Mouse (Mus musculus) heart, adult 18-20 months (tissue): Measurements from ENCODE around the gene Psma4. TPM values are rescaled to one million over a fixed set of nuclear protein-coding genes. Genes with fewer than 3 reads are reported as not detected.

Source experiments
- DNase-seq, 2 experiments: peaks; one replicate each; pipeline ENCODE4 v3.0.0; 2021 to 2022; ENCODE audit warnings: mixed read lengths in 1 of 2
- total RNA-seq, 2 experiments: library from RNA; stranded (reverse); gene quantifications; 2 replicates each; pipeline ENCODE4 v1.2.3; 2021

The Psma4 gene
- total RNA-seq, 2 experiments from 2014 or later: 123 to 128 TPM

- no peak for DNase-seq
Observed at GRCm38 (mm10) chr9:54982401-54982800, 31.8 kb downstream of the Psma4 start.

- no peak for DNase-seq
Observed at GRCm38 (mm10) chr9:54990362-54990761, 39.8 kb downstream of the Psma4 start.

- no peak for DNase-seq
Observed at GRCm38 (mm10) chr9:54994381-54994780, 43.8 kb downstream of the Psma4 start.

- no peak for DNase-seq
Observed at GRCm38 (mm10) chr9:54995645-54996044, 45.1 kb downstream of the Psma4 start.

- DNase-seq: no peak
Observed at GRCm38 (mm10) chr9:55003609-55004008, 53.0 kb downstream of the Psma4 start.

Other genes starting within 250 kb of the Psma4 start
- gene Wdr61, start 216.3 kb upstream of the Psma4 start, total RNA-seq: 10 to 100 TPM; 28.9 to 37.4 TPM
- not detected for gene Crabp1, start 186.0 kb upstream of the Psma4 start, total RNA-seq
- 10 to 100 TPM; 22.0 to 22.6 TPM for gene Ireb2, start 87.0 kb upstream of the Psma4 start, total RNA-seq
- gene Hykk, start 33.5 kb upstream of the Psma4 start, total RNA-seq: 1 to 10 TPM; 1.2 to 1.3 TPM
- not detected for gene AY074887, start 208 bp downstream of the Psma4 start, total RNA-seq
- gene Chrna5, start 30.1 kb downstream of the Psma4 start, total RNA-seq: not detected
- not detected for gene Chrna3, start 75.8 kb downstream of the Psma4 start, total RNA-seq
- under 1 TPM in 1 of 2 experiments, not detected in 1; 0.13 TPM for gene Chrnb4, start 98.0 kb downstream of the Psma4 start, total RNA-seq
- 10 to 100 TPM; 28.4 to 30.5 TPM for gene Ube2q2, start 198.1 kb downstream of the Psma4 start, total RNA-seq